28 mouse cellular contexts compared by ENCODE assay signal in genomic region chr13:115085974-115086373, GRCm38 (mm10). TPM values are rescaled to one million over a fixed set of nuclear protein-coding genes. Genes with fewer than 3 reads are reported as not detected.
DNase-seq lines count a peak whose midpoint lies in the region; ATAC-seq and TF ChIP-seq lines count a peak whose summit lies in the region.
"Had no signal": no experiment of that assay in that cellular context is flagged by ENCODE, and none has a peak within 500 bp of the region (broad histone marks: within the 10 kb centered on the region; RNA-seq: fewer than 3 reads in every experiment).

No protein-coding gene starts in this region.

- H3K9ac ChIP-seq in heart, adult 2 months (ENCODE audit: low read depth, low read length), result no peak overlapping the region
- H3K9ac ChIP-seq in liver, adult 2 months (ENCODE audit: low read depth, low read length), result no peak overlapping the region
- no peak overlapping the region for H3K9ac ChIP-seq in liver, embryonic 11.5 days (ENCODE audit: low read depth, low read length)
- no peak overlapping the region for H3K9ac ChIP-seq in midbrain, embryonic 11.5 days (ENCODE audit: low read length)
- H3K9ac ChIP-seq in midbrain, embryonic 14.5 days (replicated peaks; ENCODE audit: low read length), result no peak overlapping the region
- H3K9ac ChIP-seq: embryonic facial prominence, embryonic 13.5 days; forebrain, embryonic 12.5 days; forebrain, embryonic 15.5 days; hindbrain, embryonic 13.5 days had no signal

- H3K4me3 ChIP-seq in heart, adult 2 months, result no peak overlapping the region
- H3K4me3 ChIP-seq in liver, adult 2 months (ENCODE audit: insufficient read depth, low read depth, low read length), result no peak overlapping the region
- H3K4me3 ChIP-seq in liver, embryonic 11.5 days (ENCODE audit: low read depth, low read length), result no peak overlapping the region
- no peak overlapping the region for H3K4me3 ChIP-seq in midbrain, embryonic 11.5 days (ENCODE audit: low read depth, low read length)
- H3K4me3 ChIP-seq in midbrain, embryonic 14.5 days (replicated peaks; ENCODE audit: low read depth, low read length), result no peak overlapping the region
- H3K4me3 ChIP-seq: embryonic facial prominence, embryonic 10.5 days; embryonic facial prominence, embryonic 13.5 days; forebrain, embryonic 12.5 days; forebrain, embryonic 15.5 days; heart, embryonic 10.5 days; heart, embryonic 13.5 days; hindbrain, embryonic 10.5 days; hindbrain, embryonic 13.5 days had no signal

- H3K4me1 ChIP-seq in heart, adult 2 months (ENCODE audit: control insufficient read depth, insufficient read depth, low read length), result peaks cover 9% of the 10 kb centered on the region
- peaks cover 13% of the 10 kb centered on the region for H3K4me1 ChIP-seq in liver, adult 2 months (ENCODE audit: control insufficient read depth, insufficient read depth, low read length)
- peaks cover 10% of the 10 kb centered on the region for H3K4me1 ChIP-seq in liver, embryonic 11.5 days (replicated peaks; ENCODE audit: control insufficient read depth, insufficient read depth, low read length)
- peaks cover 10% of the 10 kb centered on the region for H3K4me1 ChIP-seq in midbrain, embryonic 11.5 days (ENCODE audit: control insufficient read depth, insufficient read depth, low read length)
- H3K4me1 ChIP-seq in midbrain, embryonic 14.5 days (ENCODE audit: control insufficient read depth, insufficient read depth, low read length), result peaks cover 13% of the 10 kb centered on the region

- TF ChIP-seq CTCF in heart, adult 2 months (IDR thresholded peaks at IDR 0.05), result no peak
- no peak for TF ChIP-seq CTCF in liver, adult 2 months (IDR thresholded peaks at IDR 0.05; ENCODE audit: low read depth, low read length)

- no peaks in the 10 kb centered on the region for H3K27me3 ChIP-seq in heart, adult 2 months (ENCODE audit: control insufficient read depth, insufficient read depth, low read length)
- H3K27me3 ChIP-seq in liver, adult 2 months (ENCODE audit: control insufficient read depth, insufficient read depth, low read length), result no peaks in the 10 kb centered on the region
- H3K27me3 ChIP-seq in liver, embryonic 11.5 days (replicated peaks; ENCODE audit: control insufficient read depth, insufficient read depth, low read length), result no peaks in the 10 kb centered on the region
- H3K27me3 ChIP-seq in midbrain, embryonic 11.5 days (ENCODE audit: control insufficient read depth, insufficient read depth, low read length), result no peaks in the 10 kb centered on the region
- no peaks in the 10 kb centered on the region for H3K27me3 ChIP-seq in midbrain, embryonic 14.5 days (ENCODE audit: control insufficient read depth, insufficient read depth, low read length)
- H3K27me3 ChIP-seq: embryonic facial prominence, embryonic 13.5 days; forebrain, embryonic 12.5 days; forebrain, embryonic 15.5 days; heart, embryonic 13.5 days; hindbrain, embryonic 13.5 days had no signal

- TF ChIP-seq EP300 in heart, adult 2 months (IDR thresholded peaks at IDR 0.05; ENCODE audit: insufficient read depth, low read depth, low read length), result no peak

- WGBS in heart, adult 2 months, result 55% methylated on average over 6 of the region's 6 CpGs
- 78% methylated on average over 6 of the region's 6 CpGs for WGBS in liver, adult 2 months
- WGBS in liver, embryonic 11.5 days, result 72% methylated on average over 6 of the region's 6 CpGs
- WGBS in midbrain, embryonic 11.5 days, result 89% methylated on average over 6 of the region's 6 CpGs
- WGBS in midbrain, embryonic 14.5 days, result 94% methylated on average over 6 of the region's 6 CpGs

- 0 out of 2 replicates have a peak, but pooled peaks have one; percentile 13 for TF ChIP-seq POLR2A in heart, adult 2 months (IDR thresholded peaks at IDR 0.05; ENCODE audit: insufficient read depth, low read depth, low read length)
- no peak for TF ChIP-seq POLR2A in liver, adult 2 months (IDR thresholded peaks at IDR 0.05; ENCODE audit: extremely low read depth, insufficient read depth, low read length)

- no peaks in the 10 kb centered on the region for H3K9me3 ChIP-seq in liver, embryonic 11.5 days (ENCODE audit: control insufficient read depth, low read length)
- no peaks in the 10 kb centered on the region for H3K9me3 ChIP-seq in midbrain, embryonic 11.5 days (ENCODE audit: control insufficient read depth, low read length)
- no peaks in the 10 kb centered on the region for H3K9me3 ChIP-seq in midbrain, embryonic 14.5 days (ENCODE audit: control insufficient read depth, low read length)
- H3K9me3 ChIP-seq: forebrain, embryonic 15.5 days; heart, embryonic 10.5 days; heart, embryonic 13.5 days; hindbrain, embryonic 13.5 days had no signal

- peak overlapping the region; percentile 40 for H3K27ac ChIP-seq in heart, adult 2 months
- H3K27ac ChIP-seq in liver, adult 2 months (replicated peaks; ENCODE audit: insufficient read depth, low read depth, low read length), result peak overlapping the region; percentile 45; the same call in 1 of the 2 replicates
- no peak overlapping the region for H3K27ac ChIP-seq in liver, embryonic 11.5 days (ENCODE audit: low read depth, low read length)
- no peak overlapping the region for H3K27ac ChIP-seq in midbrain, embryonic 11.5 days (ENCODE audit: low read depth, low read length)
- H3K27ac ChIP-seq in midbrain, embryonic 14.5 days (replicated peaks; ENCODE audit: low read depth, low read length), result no peak overlapping the region
- H3K27ac ChIP-seq: embryonic facial prominence, embryonic 10.5 days; embryonic facial prominence, embryonic 13.5 days; forebrain, embryonic 12.5 days; forebrain, embryonic 15.5 days; heart, embryonic 10.5 days; heart, embryonic 13.5 days; hindbrain, embryonic 10.5 days; hindbrain, embryonic 13.5 days had no signal

- H3K4me2 ChIP-seq in liver, embryonic 11.5 days, result no peak overlapping the region
- no peak overlapping the region for H3K4me2 ChIP-seq in midbrain, embryonic 11.5 days
- H3K4me2 ChIP-seq in midbrain, embryonic 14.5 days (ENCODE audit: low read length), result no peak overlapping the region
- H3K4me2 ChIP-seq: embryonic facial prominence, embryonic 13.5 days; forebrain, embryonic 12.5 days; forebrain, embryonic 15.5 days; hindbrain, embryonic 13.5 days had no signal

- no peak for ATAC-seq in liver, embryonic 11.5 days (replicated peaks; ENCODE audit: low FRiP score)
- ATAC-seq in midbrain, embryonic 11.5 days (ENCODE audit: low FRiP score), result no peak
- ATAC-seq in midbrain, embryonic 14.5 days (ENCODE audit: low FRiP score, low TSS enrichment), result no peak
- ATAC-seq: CD4-positive, CD25-positive, alpha-beta regulatory T cell, adult 4 months; forebrain, embryonic 15.5 days; hindbrain, embryonic 16.5 days had no signal

- no peak for DNase-seq in heart, adult 2 months
- DNase-seq in heart, postnatal 36 days, result no peak
- DNase-seq in liver, adult 2 months (ENCODE audit: extremely low read depth, low read depth, low spot score), result no peak
- no peak for DNase-seq in liver, embryonic 11.5 days (ENCODE audit: low spot score)
- DNase-seq in midbrain, embryonic 11.5 days (ENCODE audit: low spot score, missing footprints), result peak; percentile 67
- no peak for DNase-seq in midbrain, embryonic 14.5 days
- DNase-seq: adrenal gland, adult 2 months; adrenal gland, postnatal 14 days; cerebellum, adult 11-12 months; cerebellum, adult 8-10 months; cerebellum, postnatal 10 days; cerebellum, postnatal 36 days; embryo, embryonic 11 days; gastrocnemius, postnatal 10 days; heart, adult 18-20 months; heart, postnatal 14 days had no signal

- H3K79me2 ChIP-seq in heart, adult 2 months (replicated peaks; ENCODE audit: control insufficient read depth, insufficient read depth, low read length), result peaks cover 1% of the 10 kb centered on the region; the same call in 1 of the 2 replicates
- peaks cover 14% of the 10 kb centered on the region; the same call in 1 of the 2 replicates for H3K79me2 ChIP-seq in liver, adult 2 months (ENCODE audit: control insufficient read depth, insufficient read depth, low read length)

- H3K36me3 ChIP-seq in heart, adult 2 months (ENCODE audit: control insufficient read depth, insufficient read depth, low read length), result peaks cover 30% of the 10 kb centered on the region
- peaks cover 12% of the 10 kb centered on the region for H3K36me3 ChIP-seq in liver, adult 2 months (ENCODE audit: control insufficient read depth, insufficient read depth, low read length)
- H3K36me3 ChIP-seq in liver, embryonic 11.5 days (ENCODE audit: control insufficient read depth, insufficient read depth, low read length), result peaks cover 2% of the 10 kb centered on the region; the same call in 1 of the 2 replicates
- peaks cover 10% of the 10 kb centered on the region; the same call in 1 of the 2 replicates for H3K36me3 ChIP-seq in midbrain, embryonic 11.5 days (ENCODE audit: control insufficient read depth, insufficient read depth, low read length)
- H3K36me3 ChIP-seq in midbrain, embryonic 14.5 days (ENCODE audit: control insufficient read depth, insufficient read depth, low read length), result peaks cover 9% of the 10 kb centered on the region; the same call in 1 of the 2 replicates

- intact Hi-C loops in heart, adult 2 months (cut with DNase I), result no loop called here
- intact Hi-C loops in heart, postnatal 36 days (cut with DNase I), result loop anchor here (5.0 kb wide), 1 partner anchor 269 kb away; the partner anchor contains the start of gene Mocs2

RNA-seq across cellular contexts. Expression of gene Pelo, which starts 4.0 kb away (rescaled TPM):
- total RNA-seq in heart, adult 2 months (2021), result 10 to 100 TPM; 15.6 to 18.0 TPM
- 16.1 and 16.5 TPM in 2 replicates for polyA plus RNA-seq in heart, adult 2 months (2012; rRNA removed)
- 10 to 100 TPM; 17.2 to 17.8 TPM for total RNA-seq in heart, postnatal 36 days (2021)
- 3.8 and 5.1 TPM in 2 replicates for total RNA-seq in liver, adult 2 months (2014; rRNA removed)
- polyA plus RNA-seq in liver, adult 2 months (2012; rRNA removed), result 20.3 and 28.5 TPM in 2 replicates
- 10.0 and 10.9 TPM in 2 replicates for polyA plus RNA-seq in liver, embryonic 11.5 days (2014; fragmentation: Nextera tagmentation; extraction: Ambion mirVana)
- polyA plus RNA-seq in midbrain, embryonic 11.5 days (2014; fragmentation: Nextera tagmentation; extraction: Ambion mirVana), result 6.7 and 7.4 TPM in 2 replicates
- polyA plus RNA-seq in midbrain, embryonic 14.5 days (2014; fragmentation: Nextera tagmentation; extraction: Ambion mirVana), result 5.7 and 6.2 TPM in 2 replicates

RNA-seq across cellular contexts. Expression of gene Gm49395, which starts 15.7 kb away (rescaled TPM):
- total RNA-seq in heart, adult 2 months (2021), result 10 to 100 TPM in 1 of 2 experiments, 1 to 10 TPM in 1; 7.8 to 10.5 TPM
- polyA plus RNA-seq in heart, adult 2 months (2012; rRNA removed), result 0.64 and 2.4 TPM in 2 replicates
- total RNA-seq in heart, postnatal 36 days (2021), result 10 to 100 TPM; 10.5 to 11.9 TPM
- 1.6 and 2.7 TPM in 2 replicates for total RNA-seq in liver, adult 2 months (2014; rRNA removed)
- 1.5 and 1.6 TPM in 2 replicates for polyA plus RNA-seq in liver, adult 2 months (2012; rRNA removed)
- 2.0 and 3.7 TPM in 2 replicates for polyA plus RNA-seq in liver, embryonic 11.5 days (2014; fragmentation: Nextera tagmentation; extraction: Ambion mirVana)
- 3.2 and 3.6 TPM in 2 replicates for polyA plus RNA-seq in midbrain, embryonic 11.5 days (2014; fragmentation: Nextera tagmentation; extraction: Ambion mirVana)
- 2.3 and 4.2 TPM in 2 replicates for polyA plus RNA-seq in midbrain, embryonic 14.5 days (2014; fragmentation: Nextera tagmentation; extraction: Ambion mirVana)

RNA-seq across cellular contexts. Expression of gene Itga1, which starts 15.8 kb away (rescaled TPM):
- total RNA-seq in heart, adult 2 months (2021), result 10 to 100 TPM; 34.8 TPM
- 6.8 and 14.0 TPM in 2 replicates for polyA plus RNA-seq in heart, adult 2 months (2012; rRNA removed)
- total RNA-seq in heart, postnatal 36 days (2021), result 10 to 100 TPM; 38.2 to 42.4 TPM
- total RNA-seq in liver, adult 2 months (2014; rRNA removed), result 20.1 and 22.2 TPM in 2 replicates
- 2.9 and 3.2 TPM in 2 replicates for polyA plus RNA-seq in liver, adult 2 months (2012; rRNA removed)
- polyA plus RNA-seq in liver, embryonic 11.5 days (2014; fragmentation: Nextera tagmentation; extraction: Ambion mirVana), result 3.9 and 4.3 TPM in 2 replicates
- 5.4 and 6.3 TPM in 2 replicates for polyA plus RNA-seq in midbrain, embryonic 11.5 days (2014; fragmentation: Nextera tagmentation; extraction: Ambion mirVana)
- polyA plus RNA-seq in midbrain, embryonic 14.5 days (2014; fragmentation: Nextera tagmentation; extraction: Ambion mirVana), result 2.9 and 8.2 TPM in 2 replicates
- total RNA-seq: MEL had no signal
- polyA plus RNA-seq: erythroblast, embryonic 14.5 days had no signal

Comparison
In these comparisons a context has a peak if more than half of its experiments do, and no peak if none do; other contexts are left out.
1. H3K27ac ChIP-seq: peak in heart, adult 2 months (single experiment) and liver, adult 2 months (single experiment); none in liver, embryonic 11.5 days (single experiment), midbrain, embryonic 11.5 days (single experiment) and midbrain, embryonic 14.5 days (single experiment).